Mouse (Mus musculus): ENCODE results near the gene B3gat3.
"Not testable (repeated sequence)": the region's sequence is repeated elsewhere in the genome, so short reads cannot be mapped to it uniquely, and the experiment has no call there.

The B3gat3 gene

DNA sequence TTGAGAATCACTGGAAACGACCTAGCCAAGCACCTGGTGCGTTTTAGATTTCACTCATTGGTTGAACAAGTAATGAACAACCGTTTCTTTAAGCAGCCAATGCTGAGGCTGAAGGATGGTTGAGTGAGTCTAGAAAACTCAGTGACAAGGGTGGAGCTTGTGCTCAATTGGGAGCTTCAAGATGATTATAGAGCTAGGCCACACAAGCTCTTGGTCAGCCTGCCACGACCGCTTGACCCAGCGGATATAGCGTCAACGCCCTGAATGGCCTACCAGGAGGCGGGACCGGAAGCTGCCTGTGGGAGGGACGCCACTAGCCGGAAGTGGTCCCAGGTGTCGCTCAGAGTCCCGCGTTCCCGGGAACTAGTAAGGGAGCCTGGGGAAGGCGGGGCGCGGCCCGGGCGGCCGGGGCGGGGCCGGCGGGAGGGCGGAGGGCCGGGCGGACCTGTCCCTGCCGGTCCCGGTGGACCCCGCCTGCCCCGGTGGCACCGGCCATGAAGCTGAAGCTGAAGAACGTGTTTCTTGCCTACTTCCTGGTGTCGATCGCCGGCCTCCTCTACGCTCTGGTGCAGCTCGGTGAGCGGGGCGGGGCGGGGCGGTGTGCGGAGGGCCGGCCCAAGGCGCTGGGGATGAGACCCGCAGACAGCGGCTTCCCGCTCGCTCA, at the start of gene B3gat3:
TSS of gene B3gat3 (plus strand) at position 302 of the 664 bp plus-strand sequence.
- peak; percentile 100 for DNase-seq

- DNase-seq: not testable (repeated sequence)
Observed at GRCm38 (mm10) chr19:8870381-8870780, 49.8 kb upstream of the B3gat3 start.

DNA sequence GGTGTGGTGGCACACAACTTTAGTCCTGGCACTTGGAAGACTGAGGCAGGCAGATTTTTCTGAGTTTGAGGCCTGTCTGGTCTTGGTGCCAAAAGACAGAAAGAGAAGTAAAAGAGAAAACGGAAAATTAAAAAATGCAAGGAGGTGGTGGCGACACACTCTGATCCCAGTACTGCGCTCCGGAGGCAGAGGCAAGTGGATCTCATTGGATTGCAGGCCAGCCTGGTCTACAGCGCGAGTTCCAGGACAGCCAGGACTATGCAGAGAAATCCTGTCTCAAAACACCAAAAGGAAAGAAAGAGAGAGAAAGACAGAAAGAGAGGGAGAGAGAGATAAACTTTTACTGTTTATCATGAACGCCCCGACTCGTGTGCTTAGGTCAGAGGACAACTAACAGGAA, 49.3 kb upstream of the B3gat3 start:
- DNase-seq: no peak

DNA sequence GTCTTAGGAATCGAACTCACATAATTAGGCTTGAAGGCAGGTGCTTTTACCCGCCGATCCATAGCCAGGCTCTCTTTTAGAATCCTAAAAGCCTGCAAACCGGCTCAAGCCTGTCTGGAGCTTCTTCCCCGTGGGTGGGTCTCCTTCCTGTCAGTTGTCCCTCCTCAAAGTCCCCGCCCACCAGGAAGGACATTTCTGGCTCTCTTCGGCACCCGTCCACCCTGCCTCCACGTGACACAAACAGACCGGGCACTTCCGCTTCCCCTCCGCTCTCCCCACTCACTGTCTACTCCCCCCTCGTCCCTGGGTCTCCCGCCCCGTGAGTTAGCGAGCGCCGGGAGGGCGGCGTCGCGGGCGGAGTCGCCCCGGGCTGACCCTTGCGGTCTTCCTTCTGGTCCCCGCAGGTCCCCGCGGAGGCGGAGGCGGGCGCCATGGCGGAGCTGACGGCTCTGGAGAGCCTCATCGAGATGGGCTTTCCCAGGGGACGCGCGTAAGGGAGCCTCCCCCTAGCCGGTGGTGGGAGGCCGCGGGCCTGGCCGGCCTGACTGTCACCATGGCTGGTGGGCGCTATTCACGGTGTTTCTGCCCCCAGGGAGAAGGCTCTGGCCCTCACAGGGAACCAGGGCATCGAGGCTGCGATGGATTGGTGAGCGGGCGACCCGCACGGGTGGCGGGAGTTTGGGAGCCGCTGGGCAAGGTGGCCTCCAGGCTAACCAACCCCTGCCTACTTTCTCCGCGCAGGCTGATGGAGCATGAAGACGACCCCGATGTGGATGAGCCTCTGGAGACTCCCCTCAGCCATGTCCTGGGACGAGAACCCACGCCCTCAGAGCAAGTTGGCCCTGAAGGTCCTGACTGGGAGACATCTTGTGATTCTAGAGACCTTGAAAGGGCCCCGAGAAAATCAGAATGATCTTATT, 48.6 kb upstream of the B3gat3 start, which contains the start of gene Ubxn1:
TSS of gene Ubxn1 (plus strand) at position 230 of the 920 bp plus-strand sequence.
- DNase-seq: peak; percentile 100

GRCm38 (mm10) chr19:8872266-8872840, 47.8 kb upstream of the B3gat3 start:
- DNase-seq: no peak

DNA sequence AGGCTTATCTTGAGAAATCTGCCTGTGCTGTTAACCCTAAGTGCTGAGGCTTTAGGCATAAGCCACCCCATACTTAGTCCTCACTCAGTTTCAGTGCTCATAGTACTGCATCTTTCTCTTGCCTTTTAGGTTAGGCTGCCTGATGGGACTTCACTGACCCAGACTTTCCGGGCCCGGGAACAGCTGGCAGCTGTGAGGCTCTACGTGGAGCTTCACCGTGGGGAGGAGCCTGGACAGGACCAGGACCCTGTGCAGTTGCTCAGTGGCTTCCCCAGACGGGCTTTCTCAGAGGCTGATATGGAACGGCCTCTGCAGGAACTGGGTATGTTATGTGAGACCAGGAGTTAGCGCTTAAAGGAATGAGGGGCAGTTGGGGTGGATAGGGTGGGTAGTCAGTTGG, 45.1 kb upstream of the B3gat3 start:
- peak; percentile 88 for DNase-seq

GRCm38 (mm10) chr19:8880311-8881033, 39.7 kb upstream of the B3gat3 start, which contains the start of gene Uqcc3:
Gene Uqcc3 (minus strand): TSS chr19:8880923.
- DNase-seq: peak; percentile 99

DNA sequence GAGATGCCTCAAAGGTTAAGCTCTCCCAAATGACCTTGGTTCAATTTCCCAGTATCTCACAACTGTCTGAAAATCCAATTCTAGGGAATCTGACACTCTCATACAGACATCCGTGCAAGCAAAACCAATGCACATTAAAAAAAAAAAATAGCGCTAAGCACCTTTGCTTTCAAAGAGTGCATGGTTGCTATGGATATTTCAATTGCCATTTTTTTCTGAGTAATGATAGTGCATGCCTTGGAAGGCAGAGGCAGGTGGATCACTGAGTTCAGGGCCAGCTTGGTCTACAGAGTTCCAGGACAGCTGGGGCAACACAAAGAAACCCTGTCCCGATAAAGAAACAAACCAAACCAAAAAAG, 39.2 kb upstream of the B3gat3 start:
- no peak for DNase-seq

- no peak for DNase-seq
Observed at GRCm38 (mm10) chr19:8883616-8884015, 36.6 kb upstream of the B3gat3 start, which contains the start of the genes Lbhd1 and Gm49403. Gene Lbhd1 (plus strand): TSS chr19:8883732. Gene Gm49403 (plus strand): TSS chr19:8883930.

- no peak for DNase-seq
Observed at GRCm38 (mm10) chr19:8886916-8887584, 33.1 kb upstream of the B3gat3 start.

DNA sequence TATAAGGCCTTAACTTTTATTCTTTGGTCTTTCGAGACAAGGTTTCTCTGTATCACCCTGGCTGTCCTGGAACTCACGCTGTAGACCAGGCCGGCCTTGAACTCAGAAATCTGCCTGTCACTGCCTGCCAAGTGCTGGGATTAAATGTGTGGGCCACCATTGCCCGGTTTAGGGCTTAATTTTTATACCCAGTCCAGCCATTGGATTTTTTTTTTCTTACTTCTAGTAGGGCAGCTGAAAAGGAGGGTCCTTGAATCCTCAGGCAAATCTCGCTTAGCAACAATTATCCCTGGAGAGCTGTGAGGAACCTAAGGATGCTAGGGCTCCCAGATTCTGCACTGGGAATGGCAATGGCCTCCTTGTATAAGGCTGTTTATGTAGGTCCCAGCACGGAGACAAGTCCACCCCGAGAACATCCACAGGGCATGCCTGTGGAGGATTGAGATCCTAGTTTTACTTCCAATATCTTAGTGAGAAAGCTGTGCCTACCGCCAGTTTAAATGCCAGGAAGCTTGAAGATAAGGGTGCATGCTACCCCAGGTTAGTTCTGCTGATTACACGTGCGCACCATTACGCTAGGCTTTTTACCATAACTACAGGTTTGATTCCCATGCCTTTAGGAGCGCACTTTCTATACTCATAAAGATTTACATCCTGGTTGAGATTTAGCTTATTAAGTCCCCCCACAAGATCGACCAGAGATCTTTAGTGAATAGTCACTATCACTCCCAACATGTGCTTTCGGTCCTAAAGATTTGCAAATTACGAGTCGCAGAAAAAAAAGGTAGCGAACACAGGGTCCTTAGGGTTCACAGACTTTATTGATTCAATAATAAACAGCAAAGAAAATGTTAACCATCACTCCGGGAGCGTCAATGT, 32.4 kb upstream of the B3gat3 start:
- DNase-seq: no peak

- DNase-seq: peak; percentile 100
Observed at GRCm38 (mm10) chr19:8888511-8889385, 31.4 kb upstream of the B3gat3 start, which contains the start of the genes 1810009A15Rik and Gm49416. Gene 1810009A15Rik (plus strand): TSS chr19:8888853. Gene Gm49416 (plus strand): TSS chr19:8888926.

- peak; percentile 98 for DNase-seq
Observed at GRCm38 (mm10) chr19:8892829-8893766, 27.1 kb upstream of the B3gat3 start, which contains the start of gene Ints5. Gene Ints5 (plus strand): TSS chr19:8893005.

- peak; percentile 88 for DNase-seq
Observed at GRCm38 (mm10) chr19:8895397-8895960, 24.7 kb upstream of the B3gat3 start.

DNA sequence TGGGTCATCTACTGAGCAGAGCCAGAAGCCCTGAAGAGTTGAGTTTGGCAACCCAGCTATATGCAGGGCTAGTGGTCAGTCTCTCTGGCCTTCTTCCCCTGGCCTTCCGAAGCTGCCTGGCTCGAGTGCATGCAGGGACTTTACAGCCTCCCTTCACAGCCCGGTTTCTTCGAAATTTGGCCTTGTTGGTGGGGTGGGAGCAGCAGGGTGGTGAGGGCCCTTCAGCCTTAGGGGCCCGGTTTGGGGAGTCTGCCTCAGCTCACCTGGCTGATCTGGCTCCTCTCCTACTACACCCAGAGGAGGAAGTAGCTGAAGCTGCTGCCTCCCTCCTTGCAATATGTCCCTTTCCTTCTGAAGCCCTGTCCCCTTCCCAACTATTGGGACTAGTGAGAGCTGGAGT, 23.9 kb upstream of the B3gat3 start:
- peak; percentile 89 for DNase-seq

- not testable (repeated sequence) for DNase-seq
Observed at GRCm38 (mm10) chr19:8897211-8897864, 22.8 kb upstream of the B3gat3 start.

DNA sequence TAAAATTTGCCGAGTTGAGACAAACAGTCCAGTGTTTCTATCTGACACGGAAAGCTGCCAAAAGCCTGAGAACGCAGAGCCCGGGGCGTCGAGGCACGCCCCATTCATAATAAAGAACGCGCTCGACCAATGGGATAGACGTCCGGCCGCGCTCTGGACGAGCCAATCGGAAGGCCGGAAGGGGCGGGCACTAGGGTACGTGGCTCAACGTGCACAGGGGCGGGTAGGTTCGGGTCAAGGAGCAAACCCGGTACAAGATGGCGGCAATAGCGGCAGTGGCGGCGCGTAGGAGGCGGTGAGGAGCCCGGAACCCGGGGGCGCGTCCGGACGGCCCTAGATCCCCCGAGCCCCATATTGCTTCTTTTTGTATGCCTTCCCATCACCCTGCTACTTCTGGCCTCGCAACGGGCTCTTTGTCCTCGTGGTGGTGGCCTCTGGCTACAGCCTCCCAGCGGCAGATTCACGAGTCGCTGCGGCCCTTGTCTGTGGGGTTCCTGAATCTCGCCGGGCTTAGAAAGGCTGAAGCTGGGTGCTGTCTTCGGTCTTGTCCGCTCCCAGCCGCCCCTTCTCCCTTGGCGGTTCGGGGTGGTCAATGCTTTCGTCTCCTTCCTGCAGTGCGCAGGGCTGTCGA, 22.2 kb upstream of the B3gat3 start, which contains the start of gene Ganab:
TSS of gene Ganab (plus strand) at position 207 of the 631 bp plus-strand sequence.
- peak; percentile 100 for DNase-seq

Data from heart, adult 11 months (tissue).